Mouse (Mus musculus): ENCODE results near the gene Zfand3.

GRCm38 (mm10) chr17:30178402-30178801, 173.9 kb downstream of the Zfand3 start:
- TF ChIP-seq POLR2A (IDR thresholded peaks at IDR 0.05; ENCODE audit: borderline replicate concordance, extremely low read depth, insufficient read depth, insufficient read length, poor library complexity, severe bottlenecking) (no peak), CTCF (IDR thresholded peaks at IDR 0.05; ENCODE audit: borderline replicate concordance, extremely low read depth, insufficient read depth, insufficient read length) (no peak)
